Mouse (Mus musculus) lung, postnatal 0 days (tissue): ENCODE data around the gene Fbl.

Experiments used
- CTCF ChIP-seq: IDR thresholded peaks from 2 replicates; pipeline ENCODE4 v1.5.1; 2016; ENCODE audit warnings: antibody characterized with exemption, mild to moderate bottlenecking
- EP300 ChIP-seq: IDR thresholded peaks from 2 replicates; pipeline ENCODE4 v1.6.1; 2016; ENCODE audit warnings: antibody characterized with exemption, mild to moderate bottlenecking, control low read depth

- no peak for TF ChIP-seq CTCF
- no peak for TF ChIP-seq EP300
Observed at GRCm38 (mm10) chr7:28208396-28208987, 39.0 kb downstream of the Fbl start.
